Mouse (Mus musculus) heart, embryonic 15.5 days (tissue): ENCODE results near the gene Hic2. TPM values are rescaled to one million over a fixed set of nuclear protein-coding genes. Genes with fewer than 3 reads are reported as not detected.
"Not testable (repeated sequence)": the region's sequence is repeated elsewhere in the genome, so short reads cannot be mapped to it uniquely, and the experiment has no call there.

Source experiments
- ATAC-seq: fragments of 200-750 bp; cut with Nextera tagmentation; replicated peaks from 2 replicates; pipeline ENCODE4 v1.8.0; 2017; ENCODE audit warnings: low read depth, moderate TSS enrichment; ENCODE audit not compliant: insufficient number of reproducible peaks, insufficient read depth, low FRiP score
- H3K27ac ChIP-seq: fragments of 300-500 bp; sonication (generic); 2 replicates; pipeline ENCODE4 v1.5.1; 2015; ENCODE audit warnings: mild to moderate bottlenecking, inconsistent platforms
- H3K27me3 ChIP-seq: fragments of 300-500 bp; sonication (generic); 2 replicates; pipeline ENCODE4 v1.6.1; 2015; ENCODE audit warnings: inconsistent platforms
- H3K36me3 ChIP-seq: fragments of 300-500 bp; sonication (generic); 2 replicates; pipeline ENCODE4 v1.6.1; 2015; ENCODE audit warnings: mild to moderate bottlenecking, inconsistent platforms
- H3K4me1 ChIP-seq: fragments of 300-500 bp; sonication (generic); replicated peaks from 2 replicates; pipeline ENCODE4 v1.6.1; 2015; ENCODE audit warnings: inconsistent platforms
- H3K4me2 ChIP-seq: fragments of 300-500 bp; sonication (generic); 2 replicates; pipeline ENCODE4 v1.6.1; 2015; ENCODE audit warnings: inconsistent platforms, mild to moderate bottlenecking, moderate library complexity
- H3K4me3 ChIP-seq: fragments of 300-500 bp; sonication (generic); 2 replicates; pipeline ENCODE4 v1.5.1; 2015; ENCODE audit warnings: mild to moderate bottlenecking, inconsistent platforms
- H3K9ac ChIP-seq: fragments of 300-500 bp; sonication (generic); 2 replicates; pipeline ENCODE4 v1.6.1; 2015; ENCODE audit warnings: mild to moderate bottlenecking, inconsistent platforms
- H3K9me3 ChIP-seq: fragments of 300-500 bp; sonication (generic); replicated peaks from 2 replicates; pipeline ENCODE4 v1.6.1; 2016; ENCODE audit warnings: inconsistent platforms
- WGBS: fragments of 180-500 bp; shearing (Covaris S2); methylation state at CpG from one replicate; pipeline ENCODE4 v1.1.7; 2015; ENCODE audit warnings: mixed read lengths; 5-methylcytosine and 5-hydroxymethylcytosine counted together
- polyA plus RNA-seq: library from polyadenylated mRNA; unstranded; fragments of >200 nt; fragmentation: Nextera tagmentation; extraction: Ambion mirVana; gene quantifications from 2 replicates; pipeline ENCODE4 v1.2.1, GENCODE M21; 2015

Hic2 gene
- polyA plus RNA-seq, 1 experiment from 2014 or later: 3.2 TPM

DNA sequence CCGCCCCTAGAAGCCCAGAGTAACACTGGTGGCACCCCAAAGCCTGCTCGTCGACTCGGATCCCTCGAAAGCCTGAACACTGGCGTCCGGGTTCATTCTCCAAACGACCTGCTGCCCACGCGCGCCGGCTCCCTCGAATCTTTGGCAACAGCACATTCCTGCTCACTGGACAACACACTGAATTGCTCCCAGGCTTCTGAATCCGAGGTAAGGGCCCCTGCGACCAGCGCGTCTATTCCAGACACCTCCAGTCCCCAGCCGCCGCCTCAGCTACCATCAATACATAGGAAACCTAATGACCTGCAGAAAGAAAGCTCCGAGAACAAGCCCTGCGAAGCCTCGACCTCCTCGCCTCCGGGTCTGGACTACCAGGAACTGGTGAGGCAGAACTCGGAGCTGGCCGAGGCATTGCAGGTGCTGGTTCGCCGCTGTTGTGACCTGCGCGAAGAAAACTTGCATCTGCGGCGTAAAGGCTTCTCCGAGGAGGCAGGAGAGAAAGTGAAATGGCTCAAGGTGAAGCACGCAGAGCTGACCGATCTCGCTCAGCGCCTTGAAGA is 23.9 kb upstream of the Hic2 start:
- no peak overlapping the region for H3K27ac ChIP-seq
- WGBS: 1% methylated on average over 37 of the region's 37 CpGs
- peak; percentile 4; the same call in 1 of the 2 replicates for ATAC-seq

DNA sequence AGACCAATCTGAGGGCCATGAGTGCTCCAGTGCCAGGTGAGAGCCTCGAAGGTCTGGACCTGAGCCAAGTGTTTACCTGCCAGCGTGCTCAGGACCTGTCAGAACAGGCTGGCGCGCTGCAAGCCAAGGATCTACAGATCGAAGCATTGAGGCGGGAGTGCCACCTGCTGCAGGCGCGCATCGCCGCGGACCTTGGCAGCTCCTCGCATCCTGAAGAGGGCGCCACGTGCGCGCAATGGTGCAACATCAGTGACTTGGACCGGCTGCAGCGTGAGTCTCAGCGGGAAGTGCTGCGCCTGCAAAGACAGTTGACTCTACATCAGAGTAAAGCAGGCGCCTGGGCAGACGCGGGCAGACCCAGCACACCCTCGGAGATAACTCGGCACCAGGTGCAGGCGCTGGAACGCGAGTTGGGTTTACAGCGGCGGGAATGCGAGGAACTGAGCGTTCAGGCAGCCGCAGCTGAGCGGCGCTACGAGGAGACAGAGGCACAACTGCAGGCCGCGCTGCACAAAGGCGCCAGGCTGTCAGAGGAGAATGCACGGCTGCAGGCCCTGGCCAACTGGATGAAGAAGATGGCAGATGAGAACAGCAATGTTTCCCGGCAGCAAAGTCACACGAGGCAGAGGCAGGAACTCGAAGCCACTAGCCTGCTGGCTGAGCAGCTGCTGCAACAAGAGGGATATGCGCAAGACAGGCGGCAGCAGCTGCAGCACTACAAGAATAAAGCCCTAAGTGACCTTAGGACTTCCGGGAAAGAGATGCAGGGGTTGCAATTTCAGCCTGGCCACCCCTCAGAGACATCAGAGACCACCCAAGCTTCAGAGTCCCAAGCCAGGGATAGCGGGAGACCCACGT is 23.2 kb upstream of the Hic2 start:
- 8% methylated on average over 48 of the region's 48 CpGs for WGBS

More for the DNA sequence above, 23.9 kb upstream of the Hic2 start:
- Histone ChIP-seq H3K4me2 (peak overlapping the region; percentile 99), H3K9ac (peak overlapping the region; percentile 29; the same call in 1 of the 2 replicates), H3K9me3 (no peaks in the 10 kb centered on the region), H3K4me3 (peak overlapping the region; percentile 68), H3K36me3 (no peaks in the 10 kb centered on the region), H3K4me1 (peaks cover 22% of the 10 kb centered on the region), H3K27me3 (peaks cover 20% of the 10 kb centered on the region)

GRCm38 (mm10) chr16:17216934-17217633 is 16.3 kb upstream of the Hic2 start:
- Histone ChIP-seq H3K27ac (no peak overlapping the region), H3K9ac (no peak overlapping the region), H3K4me1 (peaks cover 9% of the 10 kb centered on the region), H3K4me2 (no peak overlapping the region), H3K27me3 (peaks cover 1% of the 10 kb centered on the region; the same call in 1 of the 2 replicates), H3K36me3 (no peaks in the 10 kb centered on the region), H3K4me3 (no peak overlapping the region), H3K9me3 (no peaks in the 10 kb centered on the region)
- whole genome bisulfite sequencing: 62% methylated on average over 8 of the region's 8 CpGs
- ATAC-seq: no peak

More for the DNA sequence above, 23.2 kb upstream of the Hic2 start:
- Histone ChIP-seq H3K27me3 (peaks cover 20% of the 10 kb centered on the region), H3K9ac (peak overlapping the region; percentile 34), H3K4me1 (peaks cover 22% of the 10 kb centered on the region), H3K4me2 (peak overlapping the region; percentile 99), H3K36me3 (no peaks in the 10 kb centered on the region), H3K27ac (no peak overlapping the region), H3K4me3 (peak overlapping the region; percentile 68), H3K9me3 (no peaks in the 10 kb centered on the region)
- ATAC-seq: peak; percentile 59

DNA sequence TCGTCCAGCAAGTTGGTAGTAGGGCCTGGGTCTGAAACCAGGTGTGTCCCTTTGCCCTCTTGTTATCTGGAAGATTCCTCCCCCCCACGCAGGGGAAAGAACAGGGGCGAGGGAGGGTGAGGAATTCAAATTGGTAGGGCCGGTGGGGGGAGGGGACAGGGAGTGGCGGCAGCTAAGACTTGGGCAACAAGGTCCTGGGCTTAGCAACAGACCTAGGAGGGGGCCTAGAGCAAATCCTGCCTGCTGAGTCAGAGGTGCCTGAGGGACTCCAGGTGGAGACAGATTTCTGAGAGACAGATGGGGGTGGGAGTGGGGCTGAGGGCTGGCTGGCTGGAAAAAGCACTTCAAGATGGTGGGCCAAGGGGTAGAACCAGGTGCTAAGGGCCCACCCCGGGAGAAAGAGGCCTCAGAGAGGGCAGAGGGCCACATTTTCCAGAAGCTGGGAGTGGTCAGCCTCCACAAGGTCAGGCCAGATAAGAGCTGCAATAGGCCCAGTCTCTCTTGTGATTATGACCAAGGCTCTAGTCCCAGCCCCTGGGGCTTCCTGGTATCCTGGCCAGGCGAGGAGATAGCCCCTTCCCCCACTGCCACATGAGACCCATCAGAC is 13.1 kb upstream of the Hic2 start:
- no peaks in the 10 kb centered on the region for H3K9me3 ChIP-seq
- H3K9ac ChIP-seq: no peak overlapping the region
- peaks cover 9% of the 10 kb centered on the region for H3K4me1 ChIP-seq
- H3K27me3 ChIP-seq: no peaks in the 10 kb centered on the region
- ATAC-seq: no peak
- no peak overlapping the region for H3K4me2 ChIP-seq
- WGBS: 34% methylated on average over 7 of the region's 7 CpGs
- no peak overlapping the region for H3K4me3 ChIP-seq
- no peak overlapping the region for H3K27ac ChIP-seq
- H3K36me3 ChIP-seq: no peaks in the 10 kb centered on the region

- H3K27ac ChIP-seq: no peak overlapping the region
- 30% methylated on average over 25 of the region's 25 CpGs for WGBS
- no peaks in the 10 kb centered on the region for H3K27me3 ChIP-seq
- H3K9me3 ChIP-seq: no peaks in the 10 kb centered on the region
- no peak overlapping the region for H3K9ac ChIP-seq
- no peak overlapping the region for H3K4me3 ChIP-seq
- peak; percentile 100 for ATAC-seq
- H3K4me1 ChIP-seq: peaks cover 9% of the 10 kb centered on the region
- no peaks in the 10 kb centered on the region for H3K36me3 ChIP-seq
- H3K4me2 ChIP-seq: no peak overlapping the region
Observed at GRCm38 (mm10) chr16:17222197-17222596, 11.2 kb upstream of the Hic2 start.

- no peak overlapping the region for H3K9ac ChIP-seq
- no peak for ATAC-seq
- no peaks in the 10 kb centered on the region for H3K4me1 ChIP-seq
- 82% methylated on average over 5 of the region's 5 CpGs for WGBS
- H3K27me3 ChIP-seq: no peaks in the 10 kb centered on the region
- no peak overlapping the region for H3K27ac ChIP-seq
- no peaks in the 10 kb centered on the region for H3K36me3 ChIP-seq
- no peak overlapping the region for H3K4me2 ChIP-seq
- H3K4me3 ChIP-seq: no peak overlapping the region
- H3K9me3 ChIP-seq: no peaks in the 10 kb centered on the region
Observed at GRCm38 (mm10) chr16:17225584-17225983, 7.8 kb upstream of the Hic2 start.

DNA sequence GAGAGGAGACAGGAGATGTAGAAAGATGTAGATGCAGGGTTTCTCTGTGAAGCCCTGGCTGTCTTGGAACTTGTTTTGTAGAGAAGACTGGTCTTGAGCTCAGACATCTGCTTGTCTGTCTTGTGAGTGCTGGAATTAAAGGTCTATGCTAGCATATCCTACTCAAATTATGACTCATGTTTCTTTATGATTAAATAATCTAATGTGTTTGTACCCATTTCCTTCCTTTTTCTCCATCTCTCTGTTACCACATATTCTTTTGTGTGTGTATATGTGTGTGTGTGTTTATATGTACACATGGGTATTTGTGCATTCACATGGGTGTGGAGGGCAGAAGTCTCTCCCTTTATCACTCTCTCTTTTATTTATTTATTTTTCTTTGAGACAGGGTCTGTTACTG is 6.9 kb upstream of the Hic2 start:
- no peak overlapping the region for H3K27ac ChIP-seq
- H3K4me2 ChIP-seq: no peak overlapping the region
- no peaks in the 10 kb centered on the region for H3K36me3 ChIP-seq
- H3K4me3 ChIP-seq: no peak overlapping the region
- H3K4me1 ChIP-seq: no peaks in the 10 kb centered on the region
- no peak overlapping the region for H3K9ac ChIP-seq
- H3K27me3 ChIP-seq: no peaks in the 10 kb centered on the region
- ATAC-seq: no peak
- no peaks in the 10 kb centered on the region for H3K9me3 ChIP-seq

DNA sequence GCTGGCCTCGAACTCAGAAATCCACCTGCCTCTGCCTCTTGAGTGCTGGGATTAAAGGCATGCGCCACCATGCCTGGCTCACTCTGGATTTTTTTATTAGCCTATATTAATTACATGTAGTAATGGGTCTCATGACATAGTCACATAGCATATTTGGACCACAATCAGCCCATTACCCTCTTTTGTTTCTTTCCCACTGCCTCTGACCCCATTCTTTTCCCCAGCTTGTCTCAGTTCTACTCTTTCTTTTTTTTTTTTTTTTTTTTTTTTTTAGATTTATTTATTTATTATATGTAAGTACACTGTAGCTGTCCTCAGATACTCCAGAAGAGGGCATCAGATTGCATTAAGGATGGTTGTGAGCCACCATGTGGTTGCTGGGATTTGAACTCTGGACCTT is 1.8 kb upstream of the Hic2 start:
- not testable (repeated sequence) for H3K9ac ChIP-seq, H3K36me3 ChIP-seq, H3K9me3 ChIP-seq, H3K4me3 ChIP-seq, H3K27ac ChIP-seq, H3K27me3 ChIP-seq, ATAC-seq, H3K4me2 ChIP-seq
- H3K4me1 ChIP-seq: peaks cover 26% of the 10 kb centered on the region
- WGBS: 87% methylated on average over 2 of the region's 2 CpGs

- no peaks in the 10 kb centered on the region for H3K36me3 ChIP-seq
- no peaks in the 10 kb centered on the region for H3K27me3 ChIP-seq
- peak overlapping the region; percentile 98 for H3K9ac ChIP-seq
- H3K9me3 ChIP-seq: no peaks in the 10 kb centered on the region
- H3K4me1 ChIP-seq: peaks cover 48% of the 10 kb centered on the region
- peak overlapping the region; percentile 97 for H3K4me3 ChIP-seq
- H3K27ac ChIP-seq: peak overlapping the region; percentile 93
- peak overlapping the region; percentile 93 for H3K4me2 ChIP-seq
- peak; percentile 48 for ATAC-seq
- under 1% methylated on average over 62 of the region's 62 CpGs for WGBS
Observed at GRCm38 (mm10) chr16:17233702-17234498, 528 bp downstream of the Hic2 start.

DNA sequence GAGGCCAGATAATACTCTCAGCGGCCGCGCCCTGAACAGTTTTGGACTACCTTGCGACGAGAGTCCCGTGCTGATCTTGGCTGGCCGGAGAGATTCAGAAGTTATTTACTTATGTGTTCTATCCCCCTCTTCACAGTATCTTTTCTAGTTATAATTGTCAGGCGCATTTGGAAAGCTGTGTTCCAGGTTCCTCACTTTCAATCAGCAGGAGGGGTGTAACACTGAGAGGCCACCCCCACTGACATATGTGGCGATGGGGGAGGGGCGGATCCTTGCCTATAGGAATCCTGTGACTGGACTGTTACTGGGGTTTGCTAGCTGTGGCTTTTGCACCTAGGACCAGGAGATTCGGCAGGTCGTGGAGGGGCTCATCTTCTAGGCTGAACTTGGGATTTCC is 1.1 kb downstream of the Hic2 start:
- no peaks in the 10 kb centered on the region for H3K36me3 ChIP-seq
- no peaks in the 10 kb centered on the region for H3K27me3 ChIP-seq
- 2% methylated on average over 12 of the region's 12 CpGs for WGBS
- peak overlapping the region; percentile 93 for H3K27ac ChIP-seq
- peak overlapping the region; percentile 98 for H3K9ac ChIP-seq
- ATAC-seq: no peak
- H3K4me2 ChIP-seq: peak overlapping the region; percentile 93
- peaks cover 54% of the 10 kb centered on the region for H3K4me1 ChIP-seq
- H3K4me3 ChIP-seq: peak overlapping the region; percentile 97
- no peaks in the 10 kb centered on the region for H3K9me3 ChIP-seq
